Mouse (Mus musculus) cortical plate, adult 2 months (tissue): ENCODE data around the gene Hist2h2ac.
"Not testable (repeated sequence)": the region's sequence is repeated elsewhere in the genome, so short reads cannot be mapped to it uniquely, and the experiment has no call there.

Experiments used
- CTCF ChIP-seq: fragments of 200-500 bp; IDR thresholded peaks from 2 replicates; pipeline ENCODE4 v1.5.1; 2011; ENCODE audit warnings: mild to moderate bottlenecking, control low read depth, low read length; ENCODE audit not compliant: insufficient read depth; ENCODE audit errors: extremely low read depth
- POLR2A ChIP-seq: fragments of 200-500 bp; IDR thresholded peaks from 2 replicates; pipeline ENCODE4 v1.6.1; 2011; ENCODE audit warnings: mild to moderate bottlenecking, low read length, control low read depth; ENCODE audit not compliant: insufficient read depth; ENCODE audit errors: extremely low read depth

DNA sequence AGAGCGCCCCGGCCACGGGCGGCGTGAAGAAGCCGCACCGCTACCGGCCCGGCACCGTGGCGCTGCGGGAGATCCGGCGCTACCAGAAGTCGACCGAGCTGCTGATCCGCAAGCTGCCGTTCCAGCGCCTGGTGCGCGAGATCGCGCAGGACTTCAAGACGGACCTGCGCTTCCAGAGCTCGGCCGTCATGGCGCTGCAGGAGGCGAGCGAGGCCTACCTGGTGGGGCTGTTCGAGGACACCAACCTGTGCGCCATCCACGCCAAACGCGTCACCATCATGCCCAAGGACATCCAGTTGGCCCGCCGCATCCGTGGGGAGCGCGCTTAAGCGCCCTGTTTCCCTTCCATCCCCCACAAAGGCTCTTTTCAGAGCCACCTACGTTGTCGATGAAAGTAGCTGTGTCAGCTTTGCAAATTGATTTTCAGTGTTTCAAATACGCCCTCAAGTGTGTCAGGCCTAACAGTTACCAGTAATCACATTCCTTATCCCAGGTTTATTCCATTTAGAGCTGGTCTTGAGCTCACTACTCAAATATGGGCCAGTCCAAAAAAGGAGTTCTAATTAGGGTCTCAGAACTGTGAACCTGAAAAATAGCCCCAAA, 48.2 kb upstream of the Hist2h2ac start:
- TF ChIP-seq CTCF, POLR2A: not testable (repeated sequence)
